Mouse (Mus musculus): ENCODE data around the gene Gpd2. TPM values are rescaled to one million over a fixed set of nuclear protein-coding genes. Genes with fewer than 3 reads are reported as not detected.

Gpd2 gene
- 52.0 and 76.0 TPM in 2 replicates for total RNA-seq (2023)

DNA sequence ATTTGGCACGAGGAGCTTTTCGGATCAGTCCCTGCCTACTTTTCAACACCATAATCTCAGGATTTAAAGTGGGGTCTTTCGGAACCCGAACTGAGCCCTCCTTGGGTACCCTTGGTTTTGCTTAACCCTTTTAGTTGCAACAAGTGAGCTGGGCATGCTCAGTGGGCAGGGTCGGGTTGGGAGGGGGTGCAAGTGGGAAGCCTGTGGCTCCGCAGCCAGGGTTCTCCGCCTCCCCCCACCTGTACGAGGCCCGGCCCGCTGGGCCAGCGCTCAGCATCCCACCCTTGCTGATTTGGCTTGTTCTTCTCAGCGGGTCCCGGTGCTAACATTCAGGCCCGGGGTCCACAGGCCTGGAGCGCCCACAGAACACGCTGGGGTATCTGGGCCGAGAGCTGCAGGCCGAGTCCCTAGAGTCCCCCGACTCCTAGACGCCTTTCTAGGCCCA lies at the start of gene Gpd2:
Gpd2 (plus strand) TSS at position 161 of the 445 bp plus-strand sequence.

Other genes with a start within 250 kb of the Gpd2 start
- 2.9 and 3.7 TPM in 2 replicates for gene Nr4a2, start 113.6 kb upstream of the Gpd2 start, total RNA-seq (2023)

Measured in neutrophil, adult 65 days (primary cell).